Mouse (Mus musculus): Measurements from ENCODE around the gene Tomm22. TPM values are rescaled to one million over a fixed set of nuclear protein-coding genes. Genes with fewer than 3 reads are reported as not detected.

The Tomm22 gene
- polyA plus RNA-seq (2015; fragmentation: Nextera tagmentation; extraction: Ambion mirVana), result 206 and 230 TPM in 2 replicates

GRCm38 (mm10) chr15:79670249-79670971, at the start of gene Tomm22:
Gene Tomm22 (plus strand): TSS chr15:79670861.

DNA sequence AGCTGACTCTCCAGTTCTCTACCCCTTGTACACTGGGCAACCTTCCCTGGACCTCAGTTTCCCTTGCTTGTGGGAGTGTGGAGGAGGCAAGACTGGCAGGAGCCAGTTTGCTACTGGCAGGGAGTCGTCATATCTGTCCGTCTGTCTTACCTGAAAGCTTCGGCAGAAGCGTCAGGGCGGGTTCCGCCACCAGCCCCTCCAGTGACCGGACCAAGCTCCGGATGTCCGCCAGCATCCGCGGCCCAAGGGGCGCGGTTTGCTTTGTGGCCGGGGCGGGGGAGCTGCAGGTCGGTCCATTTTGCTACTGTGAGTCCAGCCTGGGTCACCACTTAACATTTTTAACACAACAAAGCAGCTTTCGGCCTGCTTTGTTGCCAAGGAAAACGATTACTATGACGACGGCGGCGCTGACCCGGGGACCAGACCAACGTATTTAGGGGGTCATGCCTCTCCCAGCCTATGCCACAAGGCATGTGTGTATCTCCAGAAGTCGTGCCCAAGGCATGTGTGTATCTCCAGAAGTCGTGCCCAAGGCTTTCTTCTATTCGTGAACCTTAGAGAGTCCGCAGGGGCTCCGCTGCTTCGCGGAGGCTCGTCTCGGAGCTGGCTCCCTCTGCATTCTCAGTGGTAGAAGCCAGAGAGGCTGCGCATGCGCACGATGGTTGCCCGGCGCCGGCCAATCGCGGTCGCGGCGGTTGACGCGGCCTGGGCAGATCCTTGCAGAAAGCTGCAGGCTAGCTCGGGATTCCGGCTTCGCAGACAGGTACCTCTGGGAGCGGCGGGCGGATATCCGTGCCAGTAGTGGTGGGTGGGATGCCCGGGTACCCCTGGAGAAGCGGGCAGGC, 11.9 kb upstream of the Tomm22 start, which contains the start of the genes Fam227a and Cby1:
Fam227a (minus strand) TSS at position 426 of the 845 bp plus-strand sequence.
Cby1 (plus strand) TSS at position 669 of the 845 bp plus-strand sequence.

DNA sequence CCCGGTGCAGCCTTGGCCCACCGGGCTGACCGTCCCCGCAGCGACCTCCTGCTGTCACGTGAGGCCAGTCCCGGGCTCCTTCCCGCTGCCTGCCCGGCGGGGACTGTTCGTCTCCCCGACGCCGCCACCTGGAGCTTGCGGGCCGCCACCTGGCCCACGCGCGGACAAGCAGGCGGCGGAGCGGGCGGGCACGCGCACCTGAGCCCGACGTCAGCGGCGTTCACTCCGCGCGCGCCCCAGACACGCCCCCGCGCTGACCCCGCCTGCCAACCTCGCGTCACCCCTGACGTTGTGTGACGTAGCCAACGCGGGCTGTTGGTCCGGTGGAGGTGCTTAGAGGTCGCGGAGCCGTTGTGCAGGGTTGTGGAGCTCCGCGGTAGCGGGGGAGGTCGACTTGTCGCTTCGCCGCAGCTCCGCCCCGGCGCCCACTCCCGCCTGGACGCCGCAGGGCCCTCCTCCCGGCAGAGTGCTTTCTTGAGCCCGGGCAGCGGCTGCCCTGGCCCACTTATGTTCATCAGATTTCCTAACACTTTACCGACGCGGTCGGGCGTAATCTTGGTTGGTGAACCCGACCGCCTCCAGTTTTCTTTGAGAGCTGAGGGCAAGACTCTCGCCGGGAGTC, 17.1 kb downstream of the Tomm22 start, which contains the start of gene Josd1:
Josd1 (minus strand) TSS at position 274 of the 622 bp plus-strand sequence.

GRCm38 (mm10) chr15:79690426-79691022, 19.9 kb downstream of the Tomm22 start, which contains the start of gene Gtpbp1:
Gene Gtpbp1 (plus strand): TSS chr15:79690845.

Other genes starting within 250 kb of the Tomm22 start
- gene Csnk1e, start 215.3 kb upstream of the Tomm22 start, polyA plus RNA-seq (2015; fragmentation: Nextera tagmentation; extraction: Ambion mirVana), result 63.6 and 70.1 TPM in 2 replicates
- 0.06 and 0.19 TPM in 2 replicates for gene Kcnj4, start 165.6 kb upstream of the Tomm22 start, polyA plus RNA-seq (2015; fragmentation: Nextera tagmentation; extraction: Ambion mirVana)
- 42.8 and 60.4 TPM in 2 replicates for gene Kdelr3, start 154.4 kb upstream of the Tomm22 start, polyA plus RNA-seq (2015; fragmentation: Nextera tagmentation; extraction: Ambion mirVana)
- 19.9 and 25.0 TPM in 2 replicates for gene Ddx17, start 124.1 kb upstream of the Tomm22 start, polyA plus RNA-seq (2015; fragmentation: Nextera tagmentation; extraction: Ambion mirVana)
- gene Dmc1, start 65.8 kb upstream of the Tomm22 start, polyA plus RNA-seq (2015; fragmentation: Nextera tagmentation; extraction: Ambion mirVana), result 2.4 and 6.4 TPM in 2 replicates
- 1.2 TPM in 2 replicates for gene Fam227a, start 11.9 kb upstream of the Tomm22 start, polyA plus RNA-seq (2015; fragmentation: Nextera tagmentation; extraction: Ambion mirVana)
- 45.7 and 49.4 TPM in 2 replicates for gene Cby1, start 11.7 kb upstream of the Tomm22 start, polyA plus RNA-seq (2015; fragmentation: Nextera tagmentation; extraction: Ambion mirVana)
- gene Josd1, start 17.1 kb downstream of the Tomm22 start, polyA plus RNA-seq (2015; fragmentation: Nextera tagmentation; extraction: Ambion mirVana), result 14.7 and 14.8 TPM in 2 replicates
- 11.3 and 13.0 TPM in 2 replicates for gene Gtpbp1, start 20.0 kb downstream of the Tomm22 start, polyA plus RNA-seq (2015; fragmentation: Nextera tagmentation; extraction: Ambion mirVana)
- 3.8 and 3.9 TPM in 2 replicates for gene Sun2, start 71.7 kb downstream of the Tomm22 start, polyA plus RNA-seq (2015; fragmentation: Nextera tagmentation; extraction: Ambion mirVana)
- gene Dnal4, start 107.0 kb downstream of the Tomm22 start, polyA plus RNA-seq (2015; fragmentation: Nextera tagmentation; extraction: Ambion mirVana), result 31.2 and 32.9 TPM in 2 replicates
- gene Nptxr, start 133.9 kb downstream of the Tomm22 start, polyA plus RNA-seq (2015; fragmentation: Nextera tagmentation; extraction: Ambion mirVana), result 5.4 and 11.8 TPM in 2 replicates
- gene Npcd, start 163.4 kb downstream of the Tomm22 start, polyA plus RNA-seq (2015; fragmentation: Nextera tagmentation; extraction: Ambion mirVana), result 0.28 and 0.47 TPM in 2 replicates
- gene Cbx6, start 163.8 kb downstream of the Tomm22 start, polyA plus RNA-seq (2015; fragmentation: Nextera tagmentation; extraction: Ambion mirVana), result 37.2 and 39.2 TPM in 2 replicates
- 9.5 and 16.9 TPM in 2 replicates for gene Apobec3, start 220.8 kb downstream of the Tomm22 start, polyA plus RNA-seq (2015; fragmentation: Nextera tagmentation; extraction: Ambion mirVana)